8 mouse cellular contexts compared by ENCODE assay signal in the genomic region with DNA sequence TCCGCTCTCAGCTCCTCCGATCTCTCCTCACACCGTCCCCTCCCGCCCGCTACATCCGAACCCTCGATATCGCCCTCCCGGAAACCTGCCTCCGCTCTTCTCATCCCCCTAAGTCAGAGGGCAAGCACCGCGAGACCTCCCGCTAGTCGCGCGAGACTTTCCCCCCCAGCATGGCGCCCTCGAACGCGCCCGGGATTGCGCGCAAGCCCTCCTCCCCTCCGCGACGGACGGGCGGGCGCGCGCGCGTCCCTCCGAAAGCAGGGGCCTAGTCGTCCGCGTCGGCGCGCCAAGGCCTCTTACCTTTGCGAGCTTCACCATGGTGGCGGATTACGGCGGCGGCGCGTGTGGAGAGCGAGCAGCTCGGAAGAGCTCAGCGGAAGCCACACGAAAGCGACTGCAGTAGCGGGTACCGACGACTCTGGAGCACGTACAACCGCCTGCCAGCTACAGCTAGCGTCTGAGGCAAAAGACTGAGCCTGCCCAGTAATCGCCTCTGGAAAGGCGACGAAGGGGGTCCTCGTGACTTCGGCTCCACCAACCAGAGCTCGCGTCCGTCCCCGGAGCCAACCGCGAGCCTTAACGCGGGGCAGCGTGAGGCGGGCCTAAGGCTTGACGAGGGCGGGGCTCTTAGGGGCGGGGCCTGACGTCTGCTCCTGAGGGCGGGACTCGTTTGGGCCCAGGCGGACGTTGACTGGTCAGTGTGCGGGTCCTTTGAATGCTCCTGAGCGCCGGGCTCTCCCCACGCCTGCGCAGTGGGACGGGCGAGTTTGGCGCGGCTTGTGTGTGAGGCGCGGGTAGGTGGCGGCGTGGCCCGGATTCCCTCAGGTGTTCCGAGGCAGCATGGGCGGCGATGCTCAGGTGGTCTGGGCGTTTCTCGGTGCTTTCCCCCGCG. TPM values are rescaled to one million over a fixed set of nuclear protein-coding genes. Genes with fewer than 3 reads are reported as not detected.
DNase-seq lines count a peak whose midpoint lies in the region; ATAC-seq and TF ChIP-seq lines count a peak whose summit lies in the region.

A gene (minus strand): TSS at position 495 of the 892 bp plus-strand sequence.

- no peaks in the 10 kb centered on the region for H3K27me3 ChIP-seq in CH12.LX (replicated peaks)
- no peaks in the 10 kb centered on the region for H3K27me3 ChIP-seq in forebrain, embryonic 11.5 days (ENCODE audit: control insufficient read depth, insufficient read depth, low read length)
- H3K27me3 ChIP-seq in heart, embryonic 16.5 days (ENCODE audit: control insufficient read depth, insufficient read depth, low read length) = no peaks in the 10 kb centered on the region
- no peaks in the 10 kb centered on the region for H3K27me3 ChIP-seq in liver, embryonic 15.5 days
- H3K27me3 ChIP-seq in neural tube, embryonic 12.5 days (replicated peaks) = no peaks in the 10 kb centered on the region

- peak within 1 kb of the TSS; percentile 98 for H3K9ac ChIP-seq in CH12.LX (ENCODE audit: insufficient read depth, low read depth)
- H3K9ac ChIP-seq in forebrain, embryonic 11.5 days (ENCODE audit: low read length) = peak within 1 kb of the TSS; percentile 92
- peak within 1 kb of the TSS; percentile 90 for H3K9ac ChIP-seq in heart, embryonic 16.5 days (ENCODE audit: low read length)
- peak within 1 kb of the TSS; percentile 90 for H3K9ac ChIP-seq in liver, embryonic 15.5 days
- H3K9ac ChIP-seq in neural tube, embryonic 12.5 days = peak within 1 kb of the TSS; percentile 86

- peak; percentile 99 for TF ChIP-seq POLR2A in CH12.LX (IDR thresholded peaks at IDR 0.05; ENCODE audit: low read depth, low read length)

- peaks cover 59% of the 10 kb centered on the region for H3K79me2 ChIP-seq in CH12.LX (replicated peaks; ENCODE audit: control insufficient read depth, extremely low read depth, insufficient read depth, poor library complexity, severe bottlenecking)

- in situ Hi-C loops in CH12.LX (cut with MboI; ENCODE audit: low pct_ligation_motif_present, low pct_unique_long_range_greater_than_20kb, low sequenced_read_pairs) = no loop called here

- peak within 1 kb of the TSS; percentile 86 to 96 (median 96) for H3K4me3 ChIP-seq in CH12.LX (replicated peaks in 1 of 3; ENCODE audit: low read depth in 2 of 3, low read length in 2 of 3, poor library complexity in 1 of 3)
- H3K4me3 ChIP-seq in forebrain, embryonic 11.5 days (ENCODE audit: low read depth, low read length) = peak within 1 kb of the TSS; percentile 91
- H3K4me3 ChIP-seq in heart, embryonic 16.5 days (ENCODE audit: low read length) = peak within 1 kb of the TSS; percentile 70
- peak within 1 kb of the TSS; percentile 96 for H3K4me3 ChIP-seq in liver, embryonic 15.5 days (replicated peaks)
- peak within 1 kb of the TSS; percentile 84 for H3K4me3 ChIP-seq in neural tube, embryonic 12.5 days

- H3K4me2 ChIP-seq in CH12.LX (ENCODE audit: insufficient read depth, low read depth, poor library complexity, severe bottlenecking) = peak within 1 kb of the TSS; percentile 82
- peak within 1 kb of the TSS; percentile 81 for H3K4me2 ChIP-seq in forebrain, embryonic 11.5 days (ENCODE audit: low read depth, low read length, severe bottlenecking)
- H3K4me2 ChIP-seq in heart, embryonic 16.5 days (ENCODE audit: low read depth, low read length) = peak within 1 kb of the TSS; percentile 87
- peak within 1 kb of the TSS; percentile 94 for H3K4me2 ChIP-seq in liver, embryonic 15.5 days
- H3K4me2 ChIP-seq in neural tube, embryonic 12.5 days (replicated peaks) = peak within 1 kb of the TSS; percentile 90

- TF ChIP-seq RAD21 in CH12.LX (IDR thresholded peaks at IDR 0.05; ENCODE audit: low read depth, low read length) = no peak

- dilution Hi-C loops in CH12.LX (cut with MboI; ENCODE audit: extremely low pct_ligation_motif_present, extremely low pct_unique_long_range_greater_than_20kb, low sequenced_read_pairs) = no loop called here

- no peak for TF ChIP-seq CTCF in CH12.LX (conservative IDR thresholded peaks at IDR 0.05 in 1 of 2, IDR thresholded peaks at IDR 0.05 in 1 of 2; ENCODE audit: low read depth in 2 of 2, low read length in 2 of 2)

- peaks cover 28 to 39% of the 10 kb centered on the region in 2 experiments for H3K36me3 ChIP-seq in CH12.LX (replicated peaks in 1 of 2; ENCODE audit: control insufficient read depth in 1 of 2, insufficient read depth in 1 of 2, low read length in 1 of 2)
- H3K36me3 ChIP-seq in forebrain, embryonic 11.5 days (ENCODE audit: control insufficient read depth, insufficient read depth, low read length) = peaks cover 24% of the 10 kb centered on the region
- H3K36me3 ChIP-seq in heart, embryonic 16.5 days (ENCODE audit: control insufficient read depth, insufficient read depth) = peaks cover 30% of the 10 kb centered on the region
- H3K36me3 ChIP-seq in liver, embryonic 15.5 days (replicated peaks) = peaks cover 36% of the 10 kb centered on the region
- H3K36me3 ChIP-seq in neural tube, embryonic 12.5 days = peaks cover 35% of the 10 kb centered on the region

- no peaks in the 10 kb centered on the region for H3K9me3 ChIP-seq in CH12.LX (replicated peaks; ENCODE audit: low read length)
- H3K9me3 ChIP-seq in forebrain, embryonic 11.5 days (ENCODE audit: control insufficient read depth, low read length) = no peaks in the 10 kb centered on the region
- H3K9me3 ChIP-seq in heart, embryonic 16.5 days (replicated peaks; ENCODE audit: control insufficient read depth, low read length) = no peaks in the 10 kb centered on the region
- no peaks in the 10 kb centered on the region for H3K9me3 ChIP-seq in liver, embryonic 15.5 days (replicated peaks)
- H3K9me3 ChIP-seq in neural tube, embryonic 12.5 days = no peaks in the 10 kb centered on the region

- DNase-seq in CH12.LX (ENCODE audit: extremely low read depth) = peak; percentile 98
- DNase-seq in c-Kit-positive CD71-positive TER-119-negative erythroid progenitor cells, embryonic 14.5 days (ENCODE audit: low read depth) = peak; percentile 97
- peak; percentile 99 for DNase-seq in forebrain, embryonic 11.5 days (ENCODE audit: low spot score)
- peak; percentile 98 for DNase-seq in kidney, postnatal 36 days
- DNase-seq in telencephalon, adult 2 months (ENCODE audit: low read depth, low spot score) = peak; percentile 98

- H3K27ac ChIP-seq in CH12.LX (ENCODE audit: insufficient read depth, low read depth) = peak within 1 kb of the TSS; percentile 98
- H3K27ac ChIP-seq in forebrain, embryonic 11.5 days (ENCODE audit: low read depth, low read length) = peak within 1 kb of the TSS; percentile 98
- peak within 1 kb of the TSS; percentile 98 for H3K27ac ChIP-seq in heart, embryonic 16.5 days (ENCODE audit: low read length)
- peak within 1 kb of the TSS; percentile 98 for H3K27ac ChIP-seq in liver, embryonic 15.5 days (replicated peaks)
- H3K27ac ChIP-seq in neural tube, embryonic 12.5 days = peak within 1 kb of the TSS; percentile 95

- H3K4me1 ChIP-seq in CH12.LX (ENCODE audit: control insufficient read depth in 1 of 2, insufficient read depth in 2 of 2) = peaks cover 10 to 63% of the 10 kb centered on the region in 2 experiments
- H3K4me1 ChIP-seq in forebrain, embryonic 11.5 days (replicated peaks; ENCODE audit: control insufficient read depth, insufficient read depth, low read length) = no peaks in the 10 kb centered on the region; the same call in 1 of the 2 replicates
- peaks cover 14% of the 10 kb centered on the region for H3K4me1 ChIP-seq in heart, embryonic 16.5 days (ENCODE audit: control insufficient read depth, insufficient read depth, low read length)
- H3K4me1 ChIP-seq in liver, embryonic 15.5 days (replicated peaks) = peaks cover 55% of the 10 kb centered on the region
- peaks cover 18% of the 10 kb centered on the region for H3K4me1 ChIP-seq in neural tube, embryonic 12.5 days

- peak; percentile 98 for ATAC-seq in forebrain, embryonic 11.5 days (replicated peaks; ENCODE audit: low FRiP score)
- ATAC-seq in heart, embryonic 16.5 days (replicated peaks; ENCODE audit: extremely low read depth, insufficient read depth, low FRiP score) = peak; percentile 98
- peak; percentile 95 for ATAC-seq in liver, embryonic 15.5 days (ENCODE audit: insufficient read depth)
- peak; percentile 98 for ATAC-seq in neural tube, embryonic 12.5 days (ENCODE audit: low FRiP score, low read depth)

- WGBS in forebrain, embryonic 11.5 days = under 1% methylated on average over 102 of the region's 102 CpGs
- WGBS in heart, embryonic 16.5 days = under 1% methylated on average over 101 of the region's 102 CpGs
- WGBS in liver, embryonic 15.5 days (ENCODE audit: insufficient replicate concordance) = under 1% methylated on average over 102 of the region's 102 CpGs
- WGBS in neural tube, embryonic 12.5 days = under 1% methylated on average over 102 of the region's 102 CpGs

- TF ChIP-seq EP300 in CH12.LX (IDR thresholded peaks at IDR 0.05; ENCODE audit: low read length) = no peak

TF ChIP-seq in CH12.LX, 34 proteins besides CTCF, POLR2A, EP300 and RAD21 (continues in another document):
- TF ChIP-seq GABPA (IDR thresholded peaks at IDR 0.05; ENCODE audit: insufficient replicate concordance, low read depth, low read length) (no peak), HCFC1 (IDR thresholded peaks at IDR 0.05; ENCODE audit: low read depth, low read length) (peak; percentile 65), MAX (IDR thresholded peaks at IDR 0.05; ENCODE audit: low read length) (peak; percentile 87), MYC (IDR thresholded peaks at IDR 0.05; ENCODE audit: low read depth, low read length) (no peak; the same call in 1 of the 2 replicates), ETS1 (conservative IDR thresholded peaks at IDR 0.05; ENCODE audit: low read depth, low read length) (0 out of 2 replicates have a peak, but pooled peaks have one; percentile 19), PAX5 (IDR thresholded peaks at IDR 0.05; ENCODE audit: low read length) (no peak), CHD1 (IDR thresholded peaks at IDR 0.05; ENCODE audit: low read depth, low read length) (no peak; the same call in 1 of the 2 replicates), USF1 (IDR thresholded peaks at IDR 0.05; ENCODE audit: low read depth, low read length) (peak; percentile 91), CHD2 (IDR thresholded peaks at IDR 0.05; ENCODE audit: low read length) (peak; percentile 94), SIN3A (IDR thresholded peaks at IDR 0.05; ENCODE audit: low read length) (peak; percentile 18), UBTF (IDR thresholded peaks at IDR 0.05; ENCODE audit: low read depth, low read length) (0 out of 2 replicates have a peak, but pooled peaks have one; percentile 38), IRF4 (IDR thresholded peaks at IDR 0.05; ENCODE audit: low read depth, low read length) (0 out of 2 replicates have a peak, but pooled peaks have one; percentile 32)

RNA-seq across cellular contexts. Expression of the gene that starts here (rescaled TPM):
- 359 and 490 TPM in 2 replicates for total RNA-seq in CH12.LX (2012; rRNA removed)
- total RNA-seq in CH12.LX (2014; rRNA removed) = 176 and 184 TPM in 2 replicates
- 2,617 and 2,771 TPM in 2 replicates for polyA plus RNA-seq in CH12.LX (2012; ENCODE audit: insufficient read length, low read depth)
- 410 and 411 TPM in 2 replicates for polyA plus RNA-seq in forebrain, embryonic 11.5 days (2014; fragmentation: Nextera tagmentation; extraction: Ambion mirVana)
- 230 and 276 TPM in 2 replicates for polyA plus RNA-seq in heart, embryonic 16.5 days (2015; fragmentation: Nextera tagmentation; extraction: Ambion mirVana)
- 175 and 198 TPM in 2 replicates for polyA plus RNA-seq in liver, embryonic 15.5 days (2015; fragmentation: Nextera tagmentation; extraction: Ambion mirVana)
- polyA plus RNA-seq in neural tube, embryonic 12.5 days (2016; fragmentation: Nextera tagmentation; extraction: Ambion mirVana) = 306 and 360 TPM in 2 replicates

Comparison
In these comparisons a context has a peak if more than half of its experiments do, and no peak if none do; other contexts are left out.
1. Peak in every context shown above with its lines: DNase-seq, ATAC-seq, H3K4me3 ChIP-seq and H3K27ac ChIP-seq.